Mouse (Mus musculus) megakaryocyte, adult 5-6 weeks (primary cell): ENCODE results near the gene Hoxd4. TPM values are rescaled to one million over a fixed set of nuclear protein-coding genes. Genes with fewer than 3 reads are reported as not detected.

Experiments used
- ATAC-seq: 2 replicates; pipeline ENCODE4 v1.8.0; 2016; ENCODE audit warnings: mild to moderate bottlenecking, inconsistent platforms; ENCODE audit not compliant: poor library complexity, severe bottlenecking
- total RNA-seq, 2 experiments: library from RNA; stranded (forward) in 1 of 2; stranded (reverse) in 1 of 2; fragments of 153-499, 151-499 nt in 1 of 2; fragments of 221-1000, 200-1000 nt in 1 of 2; gene quantifications; 2 replicates each; pipeline versions ENCODE4 v1.2.3 to v1.2.4; 2015 to 2017

The Hoxd4 gene
- total RNA-seq, 2 experiments from 2014 or later, result not detected

- no peak for ATAC-seq
Observed at GRCm38 (mm10) chr2:74725171-74725570, 13.4 kb downstream of the Hoxd4 start.

- no peak for ATAC-seq
Observed at GRCm38 (mm10) chr2:74726551-74726950, 14.8 kb downstream of the Hoxd4 start, which contains the start of gene Gm28230. TSS of gene Gm28230 (plus strand) at chr2:74726728.

GRCm38 (mm10) chr2:74726973-74727639 lies 15.4 kb downstream of the Hoxd4 start:
- ATAC-seq, result no peak

- no peak for ATAC-seq
Observed at GRCm38 (mm10) chr2:74727640-74728302, 16.0 kb downstream of the Hoxd4 start.

DNA sequence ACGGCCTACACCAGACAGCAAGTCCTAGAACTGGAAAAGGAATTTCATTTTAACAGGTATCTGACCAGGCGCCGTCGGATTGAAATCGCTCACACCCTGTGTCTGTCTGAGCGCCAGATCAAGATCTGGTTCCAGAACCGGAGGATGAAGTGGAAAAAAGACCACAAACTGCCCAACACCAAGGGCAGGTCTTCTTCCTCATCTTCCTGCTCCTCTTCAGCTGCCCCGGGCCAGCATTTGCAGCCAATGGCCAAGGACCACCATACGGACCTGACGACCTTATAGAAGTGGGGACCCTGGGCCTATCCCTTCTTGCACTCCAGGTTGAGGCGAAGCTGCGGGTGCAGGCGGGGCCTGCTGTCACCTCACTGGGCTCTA lies 16.6 kb downstream of the Hoxd4 start:
- no peak for ATAC-seq

DNA sequence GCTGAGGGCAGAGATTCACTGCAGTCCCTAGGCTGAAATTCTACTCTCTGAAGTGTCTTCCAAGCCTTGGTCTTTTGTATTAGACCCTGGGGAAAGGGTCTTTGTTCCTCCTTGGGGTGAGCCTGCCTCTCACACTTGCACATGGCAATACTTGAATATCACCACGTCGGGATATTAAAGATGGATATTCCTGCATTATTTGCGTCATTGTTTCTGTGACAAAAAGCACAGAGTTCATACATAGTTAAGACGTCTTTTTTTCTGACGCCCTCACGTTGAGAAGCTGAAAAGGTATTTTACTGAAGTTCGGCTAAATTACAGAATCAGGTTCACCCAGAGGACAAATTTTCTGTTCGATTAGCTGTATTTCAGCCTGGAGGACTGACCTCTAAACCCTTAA lies 18.6 kb downstream of the Hoxd4 start:
- no peak for ATAC-seq

DNA sequence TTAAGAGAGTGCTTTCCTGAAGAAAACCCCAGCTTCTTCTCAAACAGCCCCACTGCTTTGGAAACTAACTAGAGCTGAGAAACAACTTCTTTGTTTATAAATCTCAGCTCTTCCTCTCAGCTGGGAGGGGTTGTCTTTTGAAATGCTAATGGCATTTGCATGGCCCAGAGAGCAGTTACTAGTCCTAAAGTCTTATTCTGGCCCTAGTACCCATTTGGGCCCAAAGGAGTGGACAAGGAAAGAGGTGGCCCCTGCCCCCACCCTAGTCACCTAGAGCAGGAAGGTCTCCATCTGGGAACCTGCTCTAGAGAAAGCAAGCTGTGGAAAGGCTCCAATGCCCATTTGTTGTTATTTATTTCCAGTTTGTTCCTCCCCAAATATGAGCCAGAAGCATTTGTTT lies 19.3 kb downstream of the Hoxd4 start:
- ATAC-seq, result no peak

DNA sequence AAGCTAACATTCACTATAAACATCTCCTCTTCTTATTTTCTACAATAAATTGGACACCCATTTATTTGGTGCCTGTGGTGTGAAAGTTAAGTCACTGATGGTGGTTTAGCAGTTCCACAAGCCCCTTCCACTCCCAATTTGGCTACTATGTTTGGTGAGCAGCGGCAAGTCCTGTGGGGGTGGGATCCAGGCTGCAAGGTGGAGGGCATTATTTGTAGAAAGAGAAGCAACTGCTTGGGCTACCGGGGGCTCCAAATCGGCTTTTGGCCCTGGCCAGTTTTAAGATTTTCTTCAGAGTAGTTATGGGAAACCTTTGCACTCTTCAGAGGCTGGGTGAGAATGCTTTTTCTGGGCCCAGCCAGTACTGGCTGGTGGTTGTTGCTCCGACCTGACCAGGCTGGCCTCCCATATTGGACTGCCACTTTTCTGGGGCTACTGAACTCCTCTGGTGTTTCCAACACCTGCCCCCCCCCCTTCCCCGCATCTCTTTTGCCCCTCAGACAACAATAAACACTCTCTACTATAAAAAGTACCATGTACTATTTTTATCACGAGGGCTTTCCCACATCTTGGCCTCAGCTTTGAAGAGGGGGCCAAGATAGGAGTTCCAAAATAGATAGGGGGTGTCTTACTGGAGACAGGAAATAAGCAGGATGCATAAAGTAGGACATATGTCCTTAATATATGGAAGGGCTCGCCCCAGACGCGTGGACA lies 20.2 kb downstream of the Hoxd4 start:
- no peak for ATAC-seq

DNA sequence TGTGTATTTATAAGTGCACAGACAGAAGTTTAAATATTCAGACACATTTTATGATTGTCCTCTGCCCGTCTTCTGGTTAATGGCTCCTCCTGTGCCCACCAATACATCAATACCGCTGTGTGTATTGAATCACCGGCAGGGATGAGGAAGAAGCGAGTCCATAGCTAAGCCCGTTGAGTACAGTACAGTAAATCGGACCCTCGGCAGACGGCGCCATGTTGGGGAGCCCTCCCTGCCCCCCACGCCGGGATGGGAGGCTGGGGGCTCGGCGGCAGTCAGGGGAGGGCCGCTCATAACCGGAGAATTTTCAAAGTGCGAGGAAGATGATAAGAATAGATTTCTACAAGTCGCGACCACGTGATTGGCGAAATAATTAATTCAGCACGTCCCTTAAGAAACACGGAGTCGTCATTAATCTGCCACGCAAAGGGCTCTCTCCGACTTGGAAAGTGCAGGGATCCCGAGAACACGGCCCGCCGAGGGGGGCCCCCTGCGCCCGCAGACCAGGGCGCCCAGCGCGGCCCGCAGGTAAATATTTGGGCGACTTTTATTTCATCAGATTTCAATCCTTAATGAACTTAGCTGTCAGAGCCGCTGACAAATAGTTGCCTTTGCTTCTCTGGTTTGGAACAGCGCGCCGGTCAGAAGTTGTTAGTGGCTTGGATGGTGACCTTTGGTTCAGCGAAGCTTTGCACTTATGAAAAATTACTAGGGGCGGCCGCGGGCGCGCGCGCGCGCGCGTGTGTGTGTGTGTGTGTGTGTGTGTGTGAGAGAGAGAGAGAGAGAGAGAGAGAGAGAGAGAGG lies 21.0 kb downstream of the Hoxd4 start:
- ATAC-seq, result no peak

GRCm38 (mm10) chr2:74733317-74733661 lies 21.6 kb downstream of the Hoxd4 start:
- no peak for ATAC-seq

- no peak for ATAC-seq
Observed at GRCm38 (mm10) chr2:74733765-74734164, 22.0 kb downstream of the Hoxd4 start.

DNA sequence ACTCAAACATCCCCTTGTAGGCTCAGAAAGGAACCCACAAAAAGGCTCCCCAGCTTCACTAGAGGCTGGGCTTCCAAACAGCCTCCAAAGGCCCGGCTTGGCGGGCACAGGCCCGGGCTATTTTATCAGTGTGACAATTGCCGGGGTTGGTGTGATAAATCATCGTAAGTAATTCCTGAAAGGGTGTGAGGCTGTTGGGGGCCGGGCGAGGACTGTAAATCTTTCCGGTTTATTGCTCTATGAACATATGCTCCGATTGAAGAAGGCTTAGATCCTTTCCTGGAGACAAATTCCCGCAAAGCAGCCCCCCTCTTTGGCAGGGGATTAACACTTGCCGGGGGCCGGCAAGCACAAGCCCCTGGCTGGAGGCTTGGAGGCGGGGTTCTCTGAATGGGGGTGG lies 22.7 kb downstream of the Hoxd4 start:
- ATAC-seq, result no peak

GRCm38 (mm10) chr2:74734996-74735811 lies 23.5 kb downstream of the Hoxd4 start:
- no peak for ATAC-seq

- ATAC-seq, result no peak
Observed at GRCm38 (mm10) chr2:74735851-74736687, 24.3 kb downstream of the Hoxd4 start.

GRCm38 (mm10) chr2:74736688-74737577 lies 25.2 kb downstream of the Hoxd4 start:
- no peak for ATAC-seq

DNA sequence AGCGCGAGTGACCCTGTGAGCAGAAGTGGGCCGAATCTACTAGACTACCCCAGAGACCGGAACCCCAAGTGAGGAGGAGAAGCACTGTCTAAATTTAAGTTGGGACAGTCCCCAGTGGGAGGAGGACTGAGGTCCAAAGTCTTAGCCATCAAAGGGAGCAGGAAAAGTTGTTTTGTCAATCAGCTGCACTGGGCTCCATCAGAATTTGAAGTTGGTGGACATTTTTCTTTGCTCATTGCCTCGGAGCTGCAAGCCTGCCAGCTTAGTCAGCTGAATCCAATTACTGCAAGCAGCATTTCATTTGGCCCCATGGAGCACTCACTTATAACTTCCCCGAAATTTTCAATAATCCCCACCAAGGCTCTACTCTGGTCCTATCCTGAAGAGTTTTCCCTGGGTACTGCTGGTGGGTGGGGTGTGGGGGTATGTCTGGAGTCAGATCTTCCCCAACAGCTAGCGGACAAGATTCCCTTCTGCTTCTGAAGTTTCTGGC lies 25.9 kb downstream of the Hoxd4 start:
- no peak for ATAC-seq

DNA sequence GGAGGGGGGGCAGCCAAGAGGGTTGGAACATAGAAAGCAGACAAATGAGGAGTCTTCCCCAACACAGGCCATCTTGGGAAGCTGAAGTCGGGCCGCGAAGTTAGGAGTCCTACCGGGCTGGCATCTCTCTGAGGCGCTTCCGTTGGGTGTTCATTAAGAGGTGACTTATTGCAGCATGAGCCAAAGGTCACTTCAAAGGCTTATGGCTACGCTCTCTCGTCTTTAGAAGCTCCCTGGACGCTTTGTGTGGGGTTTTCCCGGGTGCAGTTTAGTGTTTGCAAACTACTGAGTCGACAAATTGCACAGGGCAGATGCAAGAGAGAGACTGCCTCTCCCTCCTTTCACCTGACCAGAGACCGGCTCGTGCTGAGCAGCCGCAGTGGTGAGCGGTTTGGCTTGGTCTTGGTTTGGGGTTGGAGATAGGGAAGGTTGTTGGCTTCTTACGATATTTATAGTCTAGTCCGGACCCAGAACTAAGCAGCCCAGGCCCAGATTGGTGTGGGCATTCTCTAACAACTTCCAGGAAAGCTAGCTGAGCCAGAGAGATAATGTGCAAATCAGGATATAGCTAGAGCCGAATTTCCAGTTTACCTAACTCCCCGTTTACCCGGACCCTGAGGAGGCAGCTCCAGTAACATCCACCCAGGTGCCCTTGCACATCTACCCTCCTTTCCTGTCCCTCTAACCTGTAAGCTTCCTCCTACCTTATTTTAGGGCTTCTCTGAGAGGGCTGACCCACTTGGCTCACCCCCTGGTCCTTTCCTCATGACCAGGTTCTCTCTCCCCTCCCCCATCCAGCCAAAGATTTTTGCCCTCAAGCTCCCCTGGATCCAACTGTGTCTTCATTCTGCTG lies 27.1 kb downstream of the Hoxd4 start:
- ATAC-seq, result no peak

- no peak for ATAC-seq
Observed at GRCm38 (mm10) chr2:74739476-74739800, 27.7 kb downstream of the Hoxd4 start.
